Mouse (Mus musculus): Measurements from ENCODE around the gene Ccdc14.

DNA sequence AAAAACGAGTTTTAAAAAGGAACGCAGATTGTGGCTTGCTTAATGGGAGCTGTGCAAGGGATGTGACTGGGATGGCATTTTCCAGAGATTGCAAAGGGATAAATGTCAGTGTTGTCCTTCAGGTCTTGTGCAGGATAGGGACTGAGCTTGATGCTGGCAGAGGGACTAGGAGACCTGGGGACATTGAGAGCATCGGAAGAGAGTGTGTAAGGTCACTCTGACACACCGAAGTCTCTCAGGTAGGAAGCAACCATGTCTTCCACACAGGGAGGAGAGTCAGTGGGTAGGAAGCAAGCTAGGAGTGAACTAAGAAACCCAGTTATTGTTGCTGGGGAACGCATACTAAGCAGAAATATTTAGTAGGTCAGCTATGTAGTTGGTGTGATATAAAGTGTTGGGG lies 32.4 kb upstream of the Ccdc14 start:
- TF ChIP-seq POLR2A (IDR thresholded peaks at IDR 0.05; ENCODE audit: low read depth, low read length) (no peak), CTCF (IDR thresholded peaks at IDR 0.05; ENCODE audit: extremely low read depth, insufficient read length, insufficient replicate concordance, low read depth, low read length) (no peak)
